Mouse (Mus musculus) cerebellum, adult 9-10 months (tissue): ENCODE data around the gene Sppl2a.
"Not testable (repeated sequence)": the region's sequence is repeated elsewhere in the genome, so short reads cannot be mapped to it uniquely, and the experiment has no call there.

ENCODE experiments used
- DNase-seq: peaks from one replicate; pipeline ENCODE4 v3.0.0; 2022

Sppl2a gene

DNA sequence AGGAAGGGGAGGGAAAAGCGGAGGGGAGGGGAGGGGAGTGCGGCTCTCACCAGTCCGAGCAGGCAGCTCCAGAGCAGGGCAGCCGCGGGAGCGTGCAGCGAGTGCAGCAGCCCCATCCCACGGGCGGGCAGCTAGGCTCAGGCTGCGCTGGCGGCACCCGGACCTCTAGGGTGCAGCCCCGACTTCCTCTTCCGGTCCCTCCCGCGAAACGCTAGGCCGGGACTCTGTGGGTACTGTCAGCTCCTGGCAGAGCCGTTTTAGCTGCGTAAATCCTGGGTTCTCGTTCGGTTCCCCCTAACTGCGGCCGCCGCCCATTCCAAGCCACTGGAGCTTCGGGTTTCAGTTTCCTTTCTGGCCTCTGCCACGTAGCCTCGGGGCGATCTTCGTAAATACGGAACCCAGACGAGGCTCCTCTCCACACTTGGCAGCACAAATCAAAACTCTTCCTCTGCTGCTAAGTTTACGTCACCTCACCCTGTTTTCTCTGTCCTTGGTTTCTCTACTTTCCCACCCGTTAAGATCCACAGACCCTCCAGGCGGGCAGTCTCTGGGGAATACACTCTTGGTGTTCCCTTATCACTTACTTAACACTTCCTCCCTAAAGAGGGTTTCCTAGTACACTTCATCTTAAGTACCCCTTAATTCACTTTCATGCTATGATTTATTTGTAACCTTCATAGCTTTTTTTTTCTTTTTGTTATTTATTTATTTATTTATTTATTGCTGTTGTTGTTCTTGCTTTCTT, at the start of gene Sppl2a:
Gene Sppl2a, minus strand, starts transcription at position 339 of the 745 bp plus-strand sequence.
- peak; percentile 89 for DNase-seq

- DNase-seq, result no peak
Measured at GRCm38 (mm10) chr2:126977428-126977827, 44.4 kb upstream of the Sppl2a start.

DNA sequence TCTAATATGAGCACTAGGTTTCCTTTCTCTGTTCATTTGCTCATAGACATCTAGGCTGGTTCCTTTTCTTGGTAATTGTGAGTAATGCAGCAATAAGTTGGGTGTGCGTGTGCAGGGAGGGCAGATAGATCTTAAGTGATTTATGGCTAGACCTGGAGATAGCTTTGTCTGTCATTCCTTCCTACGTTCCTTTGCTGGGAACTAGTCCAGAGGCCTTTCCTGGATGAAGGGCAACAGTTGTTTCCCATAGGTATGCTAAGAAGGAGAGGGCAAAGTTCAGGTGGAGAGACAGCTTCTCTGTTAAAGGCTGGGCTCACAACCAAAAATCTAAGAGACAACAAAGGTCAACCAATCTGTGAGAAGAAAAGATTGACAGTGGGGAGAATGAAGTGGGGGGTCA, 28.7 kb upstream of the Sppl2a start:
- no peak for DNase-seq

DNA sequence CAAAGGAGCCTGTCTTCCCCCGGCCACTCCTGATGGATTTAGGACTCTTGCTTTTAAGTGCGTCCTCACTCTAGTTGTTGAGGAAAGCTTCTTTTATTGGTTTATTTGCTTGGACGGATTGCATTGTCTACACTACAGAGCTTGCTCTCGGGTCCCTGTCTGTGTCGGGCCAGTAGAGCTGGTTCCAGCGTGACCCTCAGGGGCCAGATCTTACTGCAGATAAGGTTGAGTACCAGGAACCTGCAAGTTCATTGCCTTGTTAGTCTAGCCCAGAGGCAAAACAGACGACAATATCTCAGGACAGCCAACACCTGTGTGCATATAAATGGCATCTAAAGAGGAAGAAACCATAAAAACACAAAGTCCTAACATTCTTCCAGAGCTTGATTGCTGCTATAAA, 22.6 kb upstream of the Sppl2a start:
- no peak for DNase-seq

DNA sequence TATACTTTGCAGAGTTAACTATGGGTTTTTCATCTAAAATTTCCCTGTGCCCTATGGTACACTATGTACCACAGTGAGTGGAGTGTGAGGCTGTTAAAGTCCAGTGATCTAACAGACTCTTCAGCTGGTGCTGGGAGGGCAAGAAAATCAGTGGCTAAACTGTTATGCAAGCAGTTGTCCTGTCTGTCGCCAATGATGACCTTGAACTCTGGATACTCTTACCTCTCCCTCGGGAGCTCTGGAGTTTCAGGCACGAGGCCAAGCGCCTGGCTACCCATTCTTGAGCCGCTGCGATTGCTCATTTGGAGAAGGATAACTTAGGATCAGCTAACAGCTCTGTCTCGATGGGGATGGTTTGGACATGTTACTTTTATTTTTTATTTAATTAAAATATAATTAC, 18.1 kb upstream of the Sppl2a start:
- no peak for DNase-seq

GRCm38 (mm10) chr2:126950453-126950852, 17.4 kb upstream of the Sppl2a start:
- no peak for DNase-seq

- no peak for DNase-seq
Measured at GRCm38 (mm10) chr2:126949856-126950255, 16.8 kb upstream of the Sppl2a start.

GRCm38 (mm10) chr2:126949297-126949696, 16.3 kb upstream of the Sppl2a start:
- not testable (repeated sequence) for DNase-seq

DNA sequence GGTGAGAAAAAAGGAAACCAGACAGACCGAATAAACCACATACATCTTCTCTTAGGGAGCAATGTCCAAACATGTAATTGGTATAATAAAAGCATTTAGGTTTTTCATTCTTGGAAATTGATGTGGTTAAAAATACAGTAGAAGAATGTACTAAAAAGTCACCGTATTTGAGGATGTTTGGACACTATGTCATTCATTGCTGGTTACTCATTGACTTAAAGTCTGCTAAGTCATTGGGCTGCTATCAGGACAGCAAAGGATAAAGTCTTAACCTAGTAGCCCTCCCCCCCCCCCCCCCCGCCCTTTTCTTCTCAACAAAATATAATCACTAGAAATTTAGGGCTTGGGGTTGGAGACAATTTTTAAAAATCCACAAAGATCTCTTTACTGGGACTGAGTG, 15.2 kb upstream of the Sppl2a start:
- no peak for DNase-seq

DNA sequence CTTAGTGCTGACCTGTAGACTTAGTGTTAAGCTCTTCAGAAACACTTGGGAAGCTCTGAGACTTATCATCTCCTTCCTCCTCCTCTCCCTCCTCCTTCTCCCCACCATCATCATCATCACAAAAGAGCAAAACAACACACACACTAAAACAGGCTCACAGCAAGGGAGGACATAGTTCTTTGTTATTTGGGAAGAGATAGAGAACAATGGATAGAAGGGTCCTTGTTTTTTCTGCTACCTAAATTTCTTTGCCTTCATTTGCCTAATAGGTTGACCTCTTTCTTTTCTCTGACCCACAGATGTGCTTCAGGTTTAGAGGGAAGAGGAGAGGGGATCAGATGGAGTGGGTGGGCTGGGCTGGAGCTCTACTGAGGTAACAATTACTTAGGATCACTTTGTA, 14.6 kb upstream of the Sppl2a start:
- DNase-seq, result no peak

DNA sequence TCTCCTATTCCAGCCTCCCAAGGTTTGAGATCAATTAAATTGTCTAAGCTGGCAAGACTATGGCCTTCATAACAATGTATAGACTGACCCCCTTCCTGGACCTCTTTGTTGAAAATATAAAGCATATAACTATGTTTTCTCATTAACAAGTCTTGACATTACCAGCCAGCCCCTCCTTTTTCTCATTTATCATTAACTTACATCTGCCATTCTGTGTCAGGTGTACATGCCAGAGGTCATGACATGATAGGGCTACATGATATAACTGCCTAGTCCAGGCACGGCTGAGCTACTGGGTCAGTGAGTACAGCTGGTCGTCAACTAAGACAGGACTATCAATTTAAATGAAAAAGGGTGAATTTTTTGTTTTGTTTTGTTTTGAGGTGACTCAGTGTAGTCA, 10.2 kb upstream of the Sppl2a start:
- DNase-seq, result no peak

DNA sequence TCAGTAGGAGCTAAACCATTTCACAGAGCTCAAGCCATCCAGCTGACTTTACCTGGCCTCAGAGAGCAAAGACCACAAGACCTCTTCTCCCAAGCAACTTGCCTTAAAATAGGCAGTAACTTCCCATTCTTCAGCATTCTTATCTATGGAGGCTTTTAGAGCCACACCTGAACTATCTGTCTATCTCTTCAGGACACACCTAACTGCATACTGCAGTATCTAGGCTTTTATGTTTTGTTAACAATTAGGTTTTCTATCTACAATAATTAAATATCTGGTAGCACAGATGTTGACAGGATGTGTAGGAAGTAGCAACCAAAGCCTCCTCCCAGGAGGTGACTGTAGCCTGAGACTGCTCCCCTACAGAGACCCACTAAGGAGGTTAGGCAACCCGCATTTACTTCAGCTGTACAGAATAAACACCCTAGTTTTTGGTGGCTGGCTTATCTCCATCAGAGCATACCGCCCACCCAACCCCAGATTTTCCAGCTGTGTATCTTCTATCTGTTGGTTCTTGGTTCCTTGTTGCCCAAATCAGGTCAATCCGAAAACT, 7.4 kb upstream of the Sppl2a start:
- no peak for DNase-seq

- no peak for DNase-seq
Measured at GRCm38 (mm10) chr2:126938069-126938468, 5.0 kb upstream of the Sppl2a start.

- no peak for DNase-seq
Measured at GRCm38 (mm10) chr2:126933921-126934320, 886 bp upstream of the Sppl2a start.

DNA sequence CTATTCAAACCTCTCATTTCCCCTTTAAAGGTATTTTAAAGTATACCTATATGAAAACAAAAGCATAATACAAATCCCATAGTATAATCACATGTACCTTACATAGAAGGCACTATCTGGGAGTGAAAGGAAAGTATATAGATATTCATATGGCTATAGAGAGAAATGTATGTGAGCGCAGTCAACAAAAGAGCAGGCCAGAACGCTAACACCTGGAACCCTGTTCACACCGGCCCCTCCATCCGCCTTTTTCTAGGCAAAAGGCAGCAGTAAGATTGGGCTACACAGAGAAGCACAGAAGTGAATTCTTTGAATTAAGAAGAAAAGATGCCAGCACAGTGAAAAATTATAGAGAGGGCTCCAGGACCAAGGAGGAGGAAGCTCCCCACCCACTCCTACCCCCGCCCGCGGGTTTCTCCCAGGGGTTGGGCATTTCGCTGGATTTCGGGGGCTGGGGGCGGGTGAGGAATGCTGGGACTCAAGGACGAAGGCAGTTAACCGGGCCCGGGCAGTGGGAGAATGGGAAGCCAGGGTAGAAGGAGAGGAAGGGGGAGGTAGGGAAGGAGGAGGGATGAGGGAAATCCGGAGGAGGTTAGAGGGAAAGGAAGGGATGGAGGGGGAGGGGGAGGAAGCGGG, 656 bp downstream of the Sppl2a start:
- DNase-seq, result no peak

- DNase-seq, result no peak
Measured at GRCm38 (mm10) chr2:126931784-126932183, 1.3 kb downstream of the Sppl2a start.

GRCm38 (mm10) chr2:126928681-126929080, 4.4 kb downstream of the Sppl2a start:
- DNase-seq, result no peak

GRCm38 (mm10) chr2:126920358-126921060, 12.5 kb downstream of the Sppl2a start:
- no peak for DNase-seq

- no peak for DNase-seq
Measured at GRCm38 (mm10) chr2:126916236-126916635, 16.8 kb downstream of the Sppl2a start.

- no peak for DNase-seq
Measured at GRCm38 (mm10) chr2:126914096-126914495, 18.9 kb downstream of the Sppl2a start.

DNA sequence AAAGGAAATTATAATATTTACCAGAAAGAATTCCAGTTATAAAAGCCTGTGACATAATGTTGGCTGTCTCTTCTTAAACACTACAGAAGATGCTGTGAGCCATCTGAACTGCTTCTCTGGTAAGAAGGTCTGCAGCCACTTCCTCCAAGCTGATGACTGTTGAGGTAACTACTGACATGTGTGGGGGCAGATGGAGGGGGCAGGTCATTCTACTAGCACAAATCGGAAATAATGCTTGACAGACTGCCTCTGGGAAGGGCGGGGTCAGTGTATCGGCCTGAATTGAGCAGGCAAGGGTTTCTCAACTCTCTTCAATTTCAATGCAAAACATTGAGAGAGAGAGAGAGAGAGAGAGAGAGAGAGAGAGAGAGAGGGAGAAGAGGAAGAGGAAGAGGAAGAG, 28.9 kb downstream of the Sppl2a start:
- no peak for DNase-seq

DNA sequence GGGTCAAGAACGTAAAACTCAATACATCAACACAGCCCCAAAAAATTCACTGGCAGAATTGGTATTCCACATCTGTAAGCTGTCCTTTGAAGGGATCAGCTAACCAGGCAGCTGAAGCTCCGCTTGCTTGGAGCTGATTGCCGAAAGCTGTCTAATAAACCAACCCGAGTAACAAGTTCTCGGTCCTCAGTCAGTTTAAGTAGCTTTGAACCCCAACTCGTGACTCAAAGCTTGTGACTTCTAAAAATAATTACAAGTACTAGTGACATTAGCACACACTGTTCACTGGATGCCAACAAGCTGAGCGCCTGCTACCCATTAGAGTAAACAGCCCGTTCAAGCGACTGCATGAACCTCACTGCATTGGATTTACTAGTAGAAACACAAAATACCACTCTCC, 35.5 kb downstream of the Sppl2a start:
- DNase-seq, result no peak

- DNase-seq, result no peak
Measured at GRCm38 (mm10) chr2:126896941-126897340, 36.1 kb downstream of the Sppl2a start.

DNA sequence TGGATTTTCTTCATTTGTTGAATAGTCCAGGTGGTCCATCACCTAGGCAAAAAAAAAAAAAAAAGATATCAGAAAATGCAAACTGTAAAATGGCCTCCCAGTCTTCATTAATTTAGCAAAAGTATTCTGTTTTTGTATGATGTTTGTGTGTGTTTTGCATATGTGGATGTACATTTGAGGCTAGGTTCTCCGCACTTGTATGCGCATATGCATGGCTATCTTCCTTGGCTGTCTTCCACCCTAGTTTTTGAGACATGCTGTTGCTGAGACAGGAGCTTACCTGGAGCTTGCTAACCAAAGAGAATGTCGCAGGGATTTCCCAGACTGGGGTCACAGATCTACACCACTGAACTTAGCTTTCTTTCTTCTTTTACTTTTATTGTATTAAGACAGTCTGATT, 38.8 kb downstream of the Sppl2a start:
- no peak for DNase-seq
